Mouse (Mus musculus): ENCODE measurements around the gene Mlec. TPM values are rescaled to one million over a fixed set of nuclear protein-coding genes. Genes with fewer than 3 reads are reported as not detected.

The Mlec gene
- polyA plus RNA-seq, 1 experiment from 2014 or later, result 23.0 TPM

DNA sequence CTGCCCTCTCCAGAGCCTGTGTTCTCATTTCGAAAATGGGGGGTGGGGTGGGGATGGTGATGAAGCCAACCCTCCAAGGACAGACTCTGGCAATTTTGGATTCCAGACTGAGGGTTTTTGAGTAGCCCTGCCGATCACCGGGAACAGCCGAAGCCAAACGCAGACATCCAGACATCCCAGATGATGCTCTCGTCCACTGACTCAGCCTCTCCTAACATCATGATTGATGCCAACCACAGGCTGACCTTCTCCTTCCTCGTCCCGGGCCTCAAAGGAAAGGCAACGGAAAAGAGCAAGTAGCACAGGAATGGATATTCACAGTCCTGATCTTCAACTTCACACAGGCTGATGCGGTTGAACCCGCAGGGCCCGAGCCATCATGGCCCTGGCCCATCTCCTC is 32.1 kb upstream of the Mlec start:
- no peaks in the 10 kb centered on the region for H3K36me3 ChIP-seq
- DNase-seq (no peak), ATAC-seq (ENCODE audit: low read depth) (no peak)
- H3K27me3 ChIP-seq, result peaks cover 98% of the 10 kb centered on the region
- H3K9me3 ChIP-seq (replicated peaks), result no peaks in the 10 kb centered on the region; the same call in 1 of the 2 replicates
- H3K4me2 ChIP-seq, result no peak overlapping the region
- no peak overlapping the region for H3K9ac ChIP-seq
- no peak overlapping the region for H3K4me3 ChIP-seq (replicated peaks)
- no peak overlapping the region for H3K27ac ChIP-seq
- peaks cover 28% of the 10 kb centered on the region for H3K4me1 ChIP-seq (replicated peaks)
- 62% methylated on average over 12 of the region's 12 CpGs for WGBS (ENCODE audit: insufficient replicate concordance)

DNA sequence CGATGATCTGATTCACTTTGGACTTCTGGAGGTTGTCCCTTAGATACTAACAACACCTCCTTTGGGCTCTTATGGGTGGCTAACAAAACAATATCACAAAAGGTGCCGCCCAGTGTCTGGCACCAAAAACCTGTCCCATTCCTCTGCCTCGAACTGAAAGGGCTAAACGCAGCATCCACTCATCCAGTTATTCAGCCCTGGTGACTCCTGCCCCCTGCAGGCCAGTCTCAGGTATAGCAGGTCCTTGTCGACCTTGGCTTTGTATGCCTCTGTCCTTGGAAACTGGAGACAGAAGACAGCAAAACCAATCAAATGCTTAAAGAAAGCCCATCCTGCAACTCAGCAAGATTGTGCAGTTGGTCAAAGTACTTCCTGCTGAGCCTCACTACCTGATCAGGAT is 30.8 kb upstream of the Mlec start:
- H3K9ac ChIP-seq, result no peak overlapping the region
- H3K4me2 ChIP-seq, result no peak overlapping the region
- DNase-seq, result no peak
- H3K36me3 ChIP-seq, result no peaks in the 10 kb centered on the region
- peaks cover 98% of the 10 kb centered on the region for H3K27me3 ChIP-seq
- no peak overlapping the region for H3K4me3 ChIP-seq (replicated peaks)
- H3K4me1 ChIP-seq (replicated peaks), result peaks cover 21% of the 10 kb centered on the region
- WGBS (ENCODE audit: insufficient replicate concordance), result 52% methylated on average over 5 of the region's 5 CpGs
- H3K27ac ChIP-seq, result no peak overlapping the region
- no peak for ATAC-seq (ENCODE audit: low read depth)
- no peaks in the 10 kb centered on the region; the same call in 1 of the 2 replicates for H3K9me3 ChIP-seq (replicated peaks)

DNA sequence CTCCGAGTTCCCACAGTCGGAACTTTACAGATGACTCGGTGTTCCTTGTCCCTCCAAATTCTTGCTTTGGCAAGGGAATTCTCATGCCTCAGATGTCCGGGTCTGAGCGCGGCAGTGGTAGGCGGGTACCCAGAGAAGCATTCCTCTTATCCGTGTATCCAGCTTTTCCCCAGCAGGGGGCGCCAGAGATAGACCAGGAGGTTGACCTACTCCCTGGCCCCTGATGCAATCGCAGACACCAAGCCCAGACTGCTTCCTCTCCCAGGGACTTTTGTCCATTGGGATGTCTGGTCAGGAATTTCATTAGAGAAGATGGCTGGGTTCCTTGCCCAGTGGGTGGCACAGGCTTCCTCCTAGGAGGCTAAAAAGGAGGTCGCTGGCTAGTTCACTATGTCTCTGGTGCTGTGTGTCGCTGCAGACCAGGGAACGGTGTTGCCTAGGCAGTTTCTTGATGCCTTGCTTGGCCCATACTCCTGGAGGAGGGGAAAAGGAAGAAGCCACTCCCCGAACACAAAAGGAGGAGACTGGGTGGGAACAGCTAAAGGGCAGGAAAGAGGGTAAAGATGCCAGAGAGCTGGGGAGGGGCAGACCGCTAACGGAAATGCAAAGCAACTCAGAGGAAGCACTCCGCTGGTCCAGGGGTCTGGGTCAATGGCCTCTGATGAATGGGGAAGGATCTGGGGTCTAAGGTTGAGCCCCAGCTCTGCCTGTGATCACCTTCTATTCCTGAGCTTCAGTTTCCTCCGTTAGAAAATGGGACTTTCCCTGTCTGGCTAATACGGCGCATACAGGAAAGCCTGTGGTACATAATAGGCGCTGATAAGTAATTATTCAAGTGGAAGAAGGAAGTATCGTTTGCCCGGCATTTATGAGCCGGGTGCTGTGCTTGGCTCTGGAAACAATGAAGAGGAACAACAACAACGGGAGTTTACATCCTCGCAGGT is 29.5 kb upstream of the Mlec start:
- no peaks in the 10 kb centered on the region; the same call in 1 of the 2 replicates for H3K9me3 ChIP-seq (replicated peaks)
- H3K36me3 ChIP-seq, result no peaks in the 10 kb centered on the region
- peak; percentile 78 for DNase-seq
- H3K4me1 ChIP-seq (replicated peaks), result peaks cover 15% of the 10 kb centered on the region
- peak; percentile 72 for ATAC-seq (ENCODE audit: low read depth)
- peak overlapping the region; percentile 17; the same call in 1 of the 2 replicates for H3K9ac ChIP-seq
- no peak overlapping the region for H3K27ac ChIP-seq
- peak overlapping the region; percentile 51 for H3K4me2 ChIP-seq
- H3K27me3 ChIP-seq, result peaks cover 96% of the 10 kb centered on the region
- WGBS (ENCODE audit: insufficient replicate concordance), result 4% methylated on average over 26 of the region's 26 CpGs
- H3K4me3 ChIP-seq (replicated peaks), result peak overlapping the region; percentile 32

DNA sequence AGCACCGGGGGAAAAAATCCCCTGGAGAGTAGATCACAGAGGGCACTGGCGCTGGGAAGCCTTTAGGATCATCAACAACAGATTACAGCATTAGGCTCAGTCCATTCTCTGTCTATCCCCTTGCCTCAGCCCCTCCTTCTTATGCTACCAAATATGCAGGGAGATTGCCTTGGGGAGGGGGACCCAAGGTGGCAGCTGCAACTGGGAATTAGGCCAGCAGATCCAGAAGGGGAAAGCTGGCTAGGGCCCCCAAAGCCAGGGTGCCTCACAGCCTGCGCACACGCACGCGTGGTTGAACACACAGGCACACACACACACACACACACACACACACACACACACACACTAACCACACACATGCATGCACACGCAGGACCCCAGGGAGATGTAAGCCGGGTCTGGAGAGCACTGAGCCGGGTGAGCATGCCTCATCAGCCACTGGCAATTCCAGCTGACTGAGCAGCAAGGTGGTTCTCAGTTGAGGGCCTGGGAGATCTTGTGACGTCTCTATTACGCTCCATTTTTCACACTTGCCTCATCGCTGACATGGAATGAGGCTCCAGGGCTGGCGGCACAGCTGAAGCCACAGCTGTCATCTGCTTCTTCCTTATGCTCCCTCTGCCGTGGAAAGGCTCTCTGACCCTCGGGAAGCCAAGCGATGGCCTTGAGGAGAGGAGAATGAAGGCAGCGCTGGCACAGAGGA is 28.5 kb upstream of the Mlec start:
- WGBS (ENCODE audit: insufficient replicate concordance), result 41% methylated on average over 17 of the region's 17 CpGs
- ATAC-seq (ENCODE audit: low read depth), result no peak
- Histone ChIP-seq H3K4me2 (peak overlapping the region; percentile 51), H3K4me1 (replicated peaks) (peaks cover 18% of the 10 kb centered on the region), H3K9me3 (replicated peaks) (no peaks in the 10 kb centered on the region; the same call in 1 of the 2 replicates), H3K36me3 (no peaks in the 10 kb centered on the region), H3K27me3 (peaks cover 89% of the 10 kb centered on the region), H3K9ac (no peak overlapping the region), H3K27ac (no peak overlapping the region), H3K4me3 (replicated peaks) (no peak overlapping the region)
- no peak for DNase-seq

DNA sequence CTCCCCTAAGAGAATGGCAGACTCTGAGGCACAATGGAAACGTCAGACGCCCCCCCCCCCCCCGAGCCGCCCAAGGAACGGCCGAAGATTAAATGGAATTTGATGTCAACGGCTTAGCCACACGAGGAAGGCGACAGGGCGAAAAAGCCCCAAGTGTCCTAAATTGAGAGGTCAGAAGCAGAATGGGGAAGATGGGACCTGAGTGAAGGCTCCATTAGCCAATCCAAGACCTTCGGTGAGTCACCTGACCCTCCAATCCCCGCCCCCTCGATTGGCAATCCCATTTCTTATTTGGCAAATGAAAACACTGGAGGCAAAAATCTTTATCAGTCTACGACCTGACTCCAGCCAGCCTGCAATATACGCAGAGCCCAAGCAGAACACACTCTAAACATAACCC is 26.7 kb upstream of the Mlec start:
- no peak for DNase-seq
- H3K9ac ChIP-seq, result no peak overlapping the region
- no peak overlapping the region for H3K4me2 ChIP-seq
- no peaks in the 10 kb centered on the region for H3K36me3 ChIP-seq
- ATAC-seq (ENCODE audit: low read depth), result no peak
- 34% methylated on average over 15 of the region's 15 CpGs for WGBS (ENCODE audit: insufficient replicate concordance)
- no peak overlapping the region for H3K4me3 ChIP-seq (replicated peaks)
- H3K27ac ChIP-seq, result no peak overlapping the region
- H3K9me3 ChIP-seq (replicated peaks), result no peaks in the 10 kb centered on the region; the same call in 1 of the 2 replicates
- peaks cover 71% of the 10 kb centered on the region for H3K27me3 ChIP-seq
- H3K4me1 ChIP-seq (replicated peaks), result peaks cover 21% of the 10 kb centered on the region

DNA sequence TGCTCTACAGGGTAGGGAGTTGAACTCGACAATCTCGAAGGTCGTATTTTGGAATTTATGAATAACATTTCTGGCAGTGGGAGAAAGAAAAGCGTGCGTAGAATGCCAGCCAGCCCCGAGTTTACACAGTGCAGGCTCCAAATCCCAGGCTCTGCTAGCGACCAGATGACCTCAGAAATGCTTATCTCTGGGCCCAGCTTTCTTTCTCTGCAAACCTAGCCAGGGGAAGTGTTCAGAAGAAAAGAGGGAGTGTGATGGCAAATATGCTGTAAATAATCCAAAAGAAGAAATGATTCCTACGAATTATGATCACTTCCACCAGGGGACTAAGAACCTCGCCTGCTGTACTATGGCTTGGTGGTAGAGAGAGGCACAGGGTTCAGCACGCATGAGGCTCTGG is 25.5 kb upstream of the Mlec start:
- no peak overlapping the region for H3K9ac ChIP-seq

DNA sequence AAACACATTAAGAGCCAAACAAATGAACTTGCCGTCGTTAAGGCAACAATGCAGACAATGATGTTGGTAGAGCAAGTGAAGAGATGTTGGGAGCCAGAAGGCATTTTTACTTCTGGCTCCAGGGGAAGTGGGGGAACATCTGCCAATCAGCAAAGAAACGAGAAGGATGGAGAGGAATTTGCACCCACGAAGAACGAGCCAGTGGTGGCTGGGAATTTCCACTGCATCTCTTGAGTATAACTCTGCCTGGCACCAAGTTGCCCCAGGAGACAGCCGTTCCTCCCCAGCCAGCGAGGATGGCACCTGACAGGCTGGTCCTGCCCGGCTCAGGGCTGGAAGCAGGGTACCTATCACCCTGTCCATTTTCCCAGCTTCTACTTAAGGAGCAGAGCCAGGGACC is 24.9 kb upstream of the Mlec start:
- DNase-seq (no peak), ATAC-seq (ENCODE audit: low read depth) (no peak)
- H3K27ac ChIP-seq, result no peak overlapping the region
- H3K27me3 ChIP-seq, result peaks cover 55% of the 10 kb centered on the region
- no peaks in the 10 kb centered on the region for H3K9me3 ChIP-seq (replicated peaks)
- H3K9ac ChIP-seq, result no peak overlapping the region
- 63% methylated on average over 8 of the region's 8 CpGs for WGBS (ENCODE audit: insufficient replicate concordance)
- H3K4me2 ChIP-seq, result no peak overlapping the region
- peaks cover 21% of the 10 kb centered on the region for H3K4me1 ChIP-seq (replicated peaks)
- H3K4me3 ChIP-seq (replicated peaks), result no peak overlapping the region
- H3K36me3 ChIP-seq, result no peaks in the 10 kb centered on the region

More for the DNA sequence above, 25.5 kb upstream of the Mlec start:
- no peaks in the 10 kb centered on the region; the same call in 1 of the 2 replicates for H3K9me3 ChIP-seq (replicated peaks)
- H3K36me3 ChIP-seq, result no peaks in the 10 kb centered on the region
- DNase-seq, result no peak
- H3K4me3 ChIP-seq (replicated peaks), result no peak overlapping the region
- ATAC-seq (ENCODE audit: low read depth), result no peak
- H3K4me1 ChIP-seq (replicated peaks), result peaks cover 21% of the 10 kb centered on the region
- WGBS (ENCODE audit: insufficient replicate concordance), result 32% methylated on average over 10 of the region's 10 CpGs
- H3K27me3 ChIP-seq, result peaks cover 59% of the 10 kb centered on the region
- H3K4me2 ChIP-seq, result no peak overlapping the region
- no peak overlapping the region for H3K27ac ChIP-seq

DNA sequence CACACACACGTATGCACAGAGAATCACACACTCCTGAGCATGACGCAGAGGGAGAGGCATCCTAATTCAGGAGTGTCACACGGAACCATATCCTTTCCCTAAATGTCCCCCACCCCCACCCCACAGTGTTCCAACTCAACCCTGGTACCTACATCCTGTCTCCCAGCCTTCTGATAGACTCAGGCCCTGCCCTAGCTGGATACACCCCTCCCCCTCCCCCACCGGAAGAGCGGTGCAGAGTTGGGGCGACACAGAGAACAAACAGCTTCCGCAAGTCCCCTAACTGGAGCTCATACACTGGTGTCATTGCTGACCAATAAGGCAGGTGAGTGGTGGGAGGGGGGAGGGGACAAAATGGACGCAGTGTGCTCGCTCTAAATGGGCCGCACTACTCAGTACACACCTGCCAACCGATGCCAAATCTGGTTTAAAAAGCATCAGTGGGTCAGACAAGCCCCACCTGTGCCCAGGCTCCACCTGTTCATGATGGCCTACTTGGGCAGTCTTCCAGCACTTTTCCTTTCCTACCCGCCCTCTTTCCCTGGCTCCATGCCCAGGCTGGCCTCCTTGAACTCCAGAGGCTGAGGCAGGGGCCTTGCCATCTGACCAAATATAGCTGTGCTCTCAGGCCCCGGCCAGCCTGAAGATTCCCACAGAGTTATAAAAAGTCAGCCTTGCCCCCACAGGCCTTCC is 23.4 kb upstream of the Mlec start:
- no peak overlapping the region for H3K9ac ChIP-seq
- ATAC-seq (ENCODE audit: low read depth), result no peak
- no peaks in the 10 kb centered on the region for H3K9me3 ChIP-seq (replicated peaks)
- DNase-seq, result no peak
- WGBS (ENCODE audit: insufficient replicate concordance), result 64% methylated on average over 13 of the region's 13 CpGs
- H3K4me2 ChIP-seq, result no peak overlapping the region
- no peak overlapping the region for H3K27ac ChIP-seq
- no peak overlapping the region for H3K4me3 ChIP-seq (replicated peaks)
- H3K4me1 ChIP-seq (replicated peaks), result peaks cover 10% of the 10 kb centered on the region; the same call in 1 of the 2 replicates
- H3K36me3 ChIP-seq, result no peaks in the 10 kb centered on the region
- H3K27me3 ChIP-seq, result peaks cover 40% of the 10 kb centered on the region

DNA sequence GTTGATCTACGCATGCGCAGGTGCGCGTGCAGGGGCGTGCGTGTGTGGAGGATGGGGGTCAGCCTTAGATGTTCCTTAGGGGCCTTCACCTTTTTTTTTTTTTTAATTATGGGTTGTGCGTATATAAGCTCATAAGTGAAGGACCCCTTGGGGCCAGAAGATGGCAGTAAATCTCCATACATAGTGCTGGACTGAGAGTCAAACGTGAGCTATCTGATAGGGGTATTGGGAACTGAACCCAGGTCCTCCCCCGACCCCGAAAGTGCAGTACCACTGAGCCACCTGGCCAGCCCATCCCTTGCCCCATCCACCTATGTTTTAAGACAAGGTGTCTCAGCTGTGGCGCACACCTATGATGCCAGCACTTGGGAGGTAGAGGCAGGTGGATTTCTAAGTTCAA is 21.6 kb upstream of the Mlec start:
- ATAC-seq (ENCODE audit: low read depth), result no peak
- H3K4me3 ChIP-seq (replicated peaks), result no peak overlapping the region
- H3K4me2 ChIP-seq, result no peak overlapping the region
- peaks cover 10% of the 10 kb centered on the region; the same call in 1 of the 2 replicates for H3K4me1 ChIP-seq (replicated peaks)
- no peak overlapping the region for H3K9ac ChIP-seq
- H3K36me3 ChIP-seq, result no peaks in the 10 kb centered on the region
- peaks cover 22% of the 10 kb centered on the region for H3K27me3 ChIP-seq
- no peak overlapping the region for H3K27ac ChIP-seq
- no peak for DNase-seq
- 78% methylated on average over 11 of the region's 11 CpGs for whole genome bisulfite sequencing (ENCODE audit: insufficient replicate concordance)
- H3K9me3 ChIP-seq (replicated peaks), result no peaks in the 10 kb centered on the region

DNA sequence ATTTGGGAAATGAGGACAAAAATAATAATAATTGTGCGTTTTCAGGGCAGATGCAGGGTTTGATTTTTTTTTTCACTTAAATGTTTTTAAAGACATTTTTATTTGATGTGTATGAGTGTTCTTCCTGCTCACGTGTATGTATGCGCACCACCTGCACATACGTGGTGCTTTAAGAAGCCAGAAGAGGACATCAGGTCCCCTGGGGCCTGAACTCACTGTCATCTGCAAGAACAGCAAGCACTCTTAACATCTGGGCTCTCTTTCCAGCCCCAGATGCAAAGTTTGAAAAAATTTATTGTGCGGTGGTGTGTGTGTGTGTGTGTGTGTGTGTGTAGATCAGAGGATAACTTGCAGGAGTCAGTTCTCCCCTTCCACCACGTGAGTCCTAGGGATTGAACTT is 19.9 kb upstream of the Mlec start:
- Histone ChIP-seq H3K36me3 (no peaks in the 10 kb centered on the region), H3K9ac (no peak overlapping the region), H3K27me3 (peaks cover 5% of the 10 kb centered on the region; the same call in 1 of the 2 replicates), H3K27ac (no peak overlapping the region), H3K4me1 (replicated peaks) (peaks cover 6% of the 10 kb centered on the region; the same call in 1 of the 2 replicates), H3K4me3 (replicated peaks) (no peak overlapping the region), H3K9me3 (replicated peaks) (no peaks in the 10 kb centered on the region), H3K4me2 (no peak overlapping the region)
- WGBS (ENCODE audit: insufficient replicate concordance), result 74% methylated on average over 6 of the region's 6 CpGs
- DNase-seq (no peak), ATAC-seq (ENCODE audit: low read depth) (no peak)

DNA sequence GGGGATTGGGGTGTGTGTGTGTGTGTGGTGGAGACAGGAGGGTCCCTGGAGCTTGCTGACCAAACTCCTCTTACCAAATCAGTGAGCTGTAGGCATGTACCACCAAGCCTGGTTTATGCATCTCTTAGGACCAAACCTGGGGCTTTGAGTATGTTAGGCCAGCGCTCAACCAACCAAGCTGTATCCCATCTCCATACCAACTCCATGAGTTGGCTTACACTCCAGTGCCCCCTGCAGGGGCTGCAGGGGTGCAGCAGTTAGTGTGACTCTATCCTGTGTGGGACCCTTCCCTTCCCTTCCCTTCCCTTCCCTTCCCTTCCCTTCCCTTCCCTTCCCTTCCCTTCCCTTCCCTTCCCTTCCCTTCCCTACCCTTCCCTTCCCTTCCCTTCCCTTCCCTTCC is 16.6 kb upstream of the Mlec start:
- Histone ChIP-seq H3K4me2 (no peak overlapping the region), H3K36me3 (no peaks in the 10 kb centered on the region), H3K9me3 (replicated peaks) (no peaks in the 10 kb centered on the region), H3K9ac (no peak overlapping the region), H3K27ac (no peak overlapping the region), H3K4me1 (replicated peaks) (no peaks in the 10 kb centered on the region), H3K27me3 (no peaks in the 10 kb centered on the region), H3K4me3 (replicated peaks) (no peak overlapping the region)
- no peak for ATAC-seq (ENCODE audit: low read depth)
- WGBS (ENCODE audit: insufficient replicate concordance), result 82% methylated on average over 1 of the region's 1 CpGs
- DNase-seq, result no peak

Data from liver, embryonic 13.5 days (tissue).